Mouse (Mus musculus) limb, embryonic 11.5 days (tissue): ENCODE data around the gene Nr4a3. TPM values are rescaled to one million over a fixed set of nuclear protein-coding genes. Genes with fewer than 3 reads are reported as not detected.

ENCODE experiments used
- ATAC-seq: fragments of 200-750 bp; cut with Nextera tagmentation; 2 replicates; pipeline ENCODE4 v1.8.0; 2017; ENCODE audit warnings: low read depth; ENCODE audit not compliant: insufficient number of reproducible peaks, low FRiP score, low TSS enrichment
- DNase-seq: peaks from one replicate; pipeline ENCODE4 v3.0.0-alpha.2; 2015; ENCODE audit warnings: low spot score
- H3K27ac ChIP-seq: fragments of 300-500 bp; sonication (generic); replicated peaks from 2 replicates; pipeline ENCODE4 v1.5.1; 2014; ENCODE audit warnings: low read depth, mild to moderate bottlenecking, low read length
- H3K27me3 ChIP-seq: fragments of 300-500 bp; sonication (generic); 2 replicates; pipeline ENCODE4 v1.6.1; 2014; ENCODE audit warnings: mild to moderate bottlenecking, low read length, mixed read lengths; ENCODE audit not compliant: control insufficient read depth, insufficient read depth
- H3K36me3 ChIP-seq: fragments of 300-500 bp; sonication (generic); 2 replicates; pipeline ENCODE4 v1.6.1; 2014; ENCODE audit warnings: mild to moderate bottlenecking, low read length, moderate library complexity, mixed read lengths; ENCODE audit not compliant: control insufficient read depth, insufficient read depth
- H3K4me1 ChIP-seq: fragments of 300-500 bp; sonication (generic); 2 replicates; pipeline ENCODE4 v1.6.1; 2014; ENCODE audit warnings: low read length, mixed read lengths; ENCODE audit not compliant: control insufficient read depth, insufficient read depth
- H3K4me2 ChIP-seq: fragments of 300-500 bp; sonication (generic); 2 replicates; pipeline ENCODE4 v1.6.1; 2014; ENCODE audit warnings: low read depth, mild to moderate bottlenecking, moderate library complexity; ENCODE audit not compliant: severe bottlenecking
- H3K4me3 ChIP-seq: fragments of 300-500 bp; sonication (generic); 2 replicates; pipeline ENCODE4 v1.5.1; 2014; ENCODE audit warnings: low read depth, low read length
- H3K9ac ChIP-seq: fragments of 300-500 bp; sonication (generic); 2 replicates; pipeline ENCODE4 v1.6.1; 2014; ENCODE audit warnings: mild to moderate bottlenecking, low read length
- H3K9me3 ChIP-seq: fragments of 300-500 bp; sonication (generic); 2 replicates; pipeline ENCODE4 v1.6.1; 2016; ENCODE audit warnings: low read length; ENCODE audit not compliant: control insufficient read depth
- WGBS: fragments of 180-500 bp; shearing (Covaris S2); extraction: QIAGEN DNeasy Blood & Tissue Kit; methylation state at CpG from one replicate; pipeline ENCODE4 v1.1.7; 2014; 5-methylcytosine and 5-hydroxymethylcytosine counted together
- polyA plus RNA-seq: library from polyadenylated mRNA; unstranded; fragments of >200 nt; fragmentation: Nextera tagmentation; extraction: Ambion mirVana; gene quantifications from 2 replicates; pipeline ENCODE4 v1.2.1, GENCODE M21; 2014

Nr4a3 gene
- polyA plus RNA-seq, 1 experiment from 2014 or later: 0.17 TPM

GRCm38 (mm10) chr4:48108591-48108990 is 63.6 kb downstream of the Nr4a3 start:
- Histone ChIP-seq H3K4me2 (no peak overlapping the region), H3K4me3 (no peak overlapping the region), H3K27me3 (no peaks in the 10 kb centered on the region), H3K9me3 (no peaks in the 10 kb centered on the region), H3K9ac (no peak overlapping the region), H3K27ac (no peak overlapping the region), H3K4me1 (no peaks in the 10 kb centered on the region), H3K36me3 (no peaks in the 10 kb centered on the region)
- no peak for ATAC-seq
- 79% methylated on average over 2 of the region's 2 CpGs for WGBS
- no peak for DNase-seq

GRCm38 (mm10) chr4:48110331-48110730 is 65.4 kb downstream of the Nr4a3 start:
- 87% methylated on average over 3 of the region's 3 CpGs for WGBS
- Histone ChIP-seq H3K36me3 (no peaks in the 10 kb centered on the region), H3K4me2 (no peak overlapping the region), H3K4me3 (no peak overlapping the region), H3K27ac (no peak overlapping the region), H3K9me3 (no peaks in the 10 kb centered on the region), H3K4me1 (no peaks in the 10 kb centered on the region), H3K27me3 (no peaks in the 10 kb centered on the region), H3K9ac (no peak overlapping the region)
- ATAC-seq: no peak
- DNase-seq: no peak

- WGBS: 60% methylated on average over 4 of the region's 4 CpGs
- H3K4me1 ChIP-seq: no peaks in the 10 kb centered on the region
- DNase-seq (no peak), ATAC-seq (no peak)
- no peaks in the 10 kb centered on the region for H3K9me3 ChIP-seq
- H3K36me3 ChIP-seq: no peaks in the 10 kb centered on the region
- H3K4me2 ChIP-seq: no peak overlapping the region
- H3K27me3 ChIP-seq: no peaks in the 10 kb centered on the region
- H3K4me3 ChIP-seq: no peak overlapping the region
- no peak overlapping the region for H3K27ac ChIP-seq
- no peak overlapping the region for H3K9ac ChIP-seq
These were observed 71.2 kb downstream of the Nr4a3 start for GRCm38 (mm10) chr4:48116191-48116590.

- WGBS: 5% methylated on average over 9 of the region's 9 CpGs
- H3K9ac ChIP-seq: no peak overlapping the region
These were observed 79.4 kb downstream of the Nr4a3 start for GRCm38 (mm10) chr4:48124416-48124772.

GRCm38 (mm10) chr4:48124773-48125469 is 80.0 kb downstream of the Nr4a3 start, which contains the start of gene Stx17:
Stx17 (plus strand) TSS chr4:48124915.
- peak within 1 kb of the TSS; percentile 87 for H3K9ac ChIP-seq
- ATAC-seq: peak; percentile 99
- no peaks in the 10 kb centered on the region for H3K36me3 ChIP-seq
- peak within 1 kb of the TSS; percentile 84 for H3K4me2 ChIP-seq
- peak within 1 kb of the TSS; percentile 67 for H3K4me3 ChIP-seq
- H3K27me3 ChIP-seq: no peaks in the 10 kb centered on the region
- DNase-seq: peak; percentile 92
- no peaks in the 10 kb centered on the region for H3K9me3 ChIP-seq
- H3K27ac ChIP-seq: no peak within 1 kb of the TSS
- WGBS: 2% methylated on average over 58 of the region's 58 CpGs
- no peaks in the 10 kb centered on the region for H3K4me1 ChIP-seq

More at GRCm38 (mm10) chr4:48124416-48124772, 79.4 kb downstream of the Nr4a3 start:
- Histone ChIP-seq H3K27me3 (no peaks in the 10 kb centered on the region), H3K36me3 (no peaks in the 10 kb centered on the region), H3K27ac (no peak overlapping the region), H3K4me1 (no peaks in the 10 kb centered on the region), H3K9me3 (no peaks in the 10 kb centered on the region), H3K4me3 (peak overlapping the region; percentile 67), H3K4me2 (peak overlapping the region; percentile 84)
- peak; percentile 78 for ATAC-seq
- DNase-seq: no peak

- no peak for ATAC-seq
- Histone ChIP-seq H3K27ac (no peak overlapping the region), H3K9ac (no peak overlapping the region), H3K4me1 (no peaks in the 10 kb centered on the region), H3K9me3 (no peaks in the 10 kb centered on the region), H3K4me2 (no peak overlapping the region), H3K27me3 (no peaks in the 10 kb centered on the region), H3K4me3 (no peak overlapping the region), H3K36me3 (no peaks in the 10 kb centered on the region)
- no peak for DNase-seq
- WGBS: 91% methylated on average over 6 of the region's 6 CpGs
These were observed 85.4 kb downstream of the Nr4a3 start for GRCm38 (mm10) chr4:48130314-48130713.

- Histone ChIP-seq H3K27ac (no peak overlapping the region), H3K27me3 (no peaks in the 10 kb centered on the region)
These were observed 86.7 kb downstream of the Nr4a3 start for GRCm38 (mm10) chr4:48131606-48132005.

GRCm38 (mm10) chr4:48132721-48133120 is 87.8 kb downstream of the Nr4a3 start:
- no peak overlapping the region for H3K4me3 ChIP-seq
- no peaks in the 10 kb centered on the region for H3K4me1 ChIP-seq
- 87% methylated on average over 3 of the region's 3 CpGs for WGBS
- no peaks in the 10 kb centered on the region for H3K9me3 ChIP-seq
- ATAC-seq: no peak
- H3K27ac ChIP-seq: no peak overlapping the region
- no peak overlapping the region for H3K4me2 ChIP-seq
- no peaks in the 10 kb centered on the region for H3K27me3 ChIP-seq
- H3K36me3 ChIP-seq: no peaks in the 10 kb centered on the region
- no peak for DNase-seq
- H3K9ac ChIP-seq: no peak overlapping the region

More at GRCm38 (mm10) chr4:48131606-48132005, 86.7 kb downstream of the Nr4a3 start:
- H3K36me3 ChIP-seq: no peaks in the 10 kb centered on the region
- no peaks in the 10 kb centered on the region for H3K4me1 ChIP-seq
- DNase-seq (no peak), ATAC-seq (no peak)
- no peak overlapping the region for H3K4me2 ChIP-seq
- H3K9me3 ChIP-seq: no peaks in the 10 kb centered on the region
- no peak overlapping the region for H3K9ac ChIP-seq
- no peak overlapping the region for H3K4me3 ChIP-seq
- 94% methylated on average over 9 of the region's 9 CpGs for WGBS
